8 mouse cellular contexts compared by ENCODE assay signal in genomic region chr4:116627722-116628662, GRCm38 (mm10). TPM values are rescaled to one million over a fixed set of nuclear protein-coding genes. Genes with fewer than 3 reads are reported as not detected.
A peak's percentile ranks its signal among the peaks of the same experiment; 100 is the strongest.
DNase-seq lines count a peak whose midpoint lies in the region; ATAC-seq and TF ChIP-seq lines count a peak whose summit lies in the region.

Nasp (minus strand) TSS chr4:116627941.

- TF ChIP-seq CTCF in brain, embryonic 14.5 days (IDR thresholded peaks at IDR 0.05; ENCODE audit: borderline replicate concordance, extremely low read depth, insufficient read depth, insufficient read length): no peak
- TF ChIP-seq CTCF in kidney, postnatal 0 days (IDR thresholded peaks at IDR 0.05; ENCODE audit: low read depth): no peak

- peak within 1 kb of the TSS; percentile 99 for H3K27ac ChIP-seq in heart, embryonic 12.5 days (ENCODE audit: poor library complexity, severe bottlenecking)
- H3K27ac ChIP-seq in kidney, postnatal 0 days: peak within 1 kb of the TSS; percentile 96
- H3K27ac ChIP-seq in liver, embryonic 11.5 days (ENCODE audit: low read depth, low read length): peak within 1 kb of the TSS; percentile 94
- peak within 1 kb of the TSS; percentile 98 for H3K27ac ChIP-seq in stomach, embryonic 14.5 days (ENCODE audit: low read length)

- TF ChIP-seq POLR2A in brain, embryonic 14.5 days (IDR thresholded peaks at IDR 0.05; ENCODE audit: borderline replicate concordance, extremely low read depth, insufficient read depth, insufficient read length, poor library complexity, severe bottlenecking): no peak

- peaks cover 25% of the 10 kb centered on the region for H3K36me3 ChIP-seq in erythroblast, embryonic 14.5 days (ENCODE audit: control insufficient read depth)
- peaks cover 21% of the 10 kb centered on the region for H3K36me3 ChIP-seq in heart, embryonic 12.5 days
- no peaks in the 10 kb centered on the region for H3K36me3 ChIP-seq in kidney, postnatal 0 days (ENCODE audit: insufficient read depth, low read length)
- no peaks in the 10 kb centered on the region; the same call in 1 of the 2 replicates for H3K36me3 ChIP-seq in liver, embryonic 11.5 days (ENCODE audit: control insufficient read depth, insufficient read depth, low read length)
- H3K36me3 ChIP-seq in stomach, embryonic 14.5 days (ENCODE audit: control insufficient read depth, insufficient read depth, low read length): peaks cover 4% of the 10 kb centered on the region; the same call in 1 of the 2 replicates

- H3K4me3 ChIP-seq in erythroblast, embryonic 14.5 days (replicated peaks): peak within 1 kb of the TSS; percentile 79
- peak within 1 kb of the TSS; percentile 99 for H3K4me3 ChIP-seq in heart, embryonic 12.5 days
- H3K4me3 ChIP-seq in kidney, postnatal 0 days (replicated peaks; ENCODE audit: low read depth, low read length): peak within 1 kb of the TSS; percentile 99
- H3K4me3 ChIP-seq in liver, embryonic 11.5 days (ENCODE audit: low read depth, low read length): peak within 1 kb of the TSS; percentile 91
- H3K4me3 ChIP-seq in stomach, embryonic 14.5 days (ENCODE audit: low read depth, low read length): peak within 1 kb of the TSS; percentile 100

- H3K4me1 ChIP-seq in erythroblast, embryonic 14.5 days (ENCODE audit: control insufficient read depth): peaks cover 34% of the 10 kb centered on the region
- peaks cover 14% of the 10 kb centered on the region for H3K4me1 ChIP-seq in heart, embryonic 12.5 days (replicated peaks)
- 0 out of 2 replicates have a peak, but pooled peaks cover 5% of the 10 kb centered on the region for H3K4me1 ChIP-seq in kidney, postnatal 0 days (replicated peaks; ENCODE audit: insufficient read depth, low read length)
- no peaks in the 10 kb centered on the region; the same call in 1 of the 2 replicates for H3K4me1 ChIP-seq in liver, embryonic 11.5 days (replicated peaks; ENCODE audit: control insufficient read depth, insufficient read depth, low read length)
- peaks cover 12% of the 10 kb centered on the region for H3K4me1 ChIP-seq in stomach, embryonic 14.5 days (ENCODE audit: control insufficient read depth, insufficient read depth, low read length)

- peak within 1 kb of the TSS; percentile 88 for H3K4me2 ChIP-seq in heart, embryonic 12.5 days
- H3K4me2 ChIP-seq in kidney, postnatal 0 days (ENCODE audit: low read length): peak within 1 kb of the TSS; percentile 67
- H3K4me2 ChIP-seq in liver, embryonic 11.5 days: peak within 1 kb of the TSS; percentile 85
- peak within 1 kb of the TSS; percentile 67 for H3K4me2 ChIP-seq in stomach, embryonic 14.5 days (replicated peaks; ENCODE audit: low read depth, low read length)

- peak within 1 kb of the TSS; percentile 98 for H3K9ac ChIP-seq in heart, embryonic 12.5 days
- peak within 1 kb of the TSS; percentile 91 for H3K9ac ChIP-seq in kidney, postnatal 0 days (ENCODE audit: low read depth, low read length)
- peak within 1 kb of the TSS; percentile 97 for H3K9ac ChIP-seq in liver, embryonic 11.5 days (ENCODE audit: low read depth, low read length)
- peak within 1 kb of the TSS; percentile 93 for H3K9ac ChIP-seq in stomach, embryonic 14.5 days (replicated peaks; ENCODE audit: low read depth, low read length)

- 7% methylated on average over 23 of the region's 23 CpGs for WGBS in heart, embryonic 12.5 days
- 6% methylated on average over 23 of the region's 23 CpGs for WGBS in kidney, postnatal 0 days
- 8% methylated on average over 23 of the region's 23 CpGs for WGBS in liver, embryonic 11.5 days
- WGBS in stomach, embryonic 14.5 days: 7% methylated on average over 23 of the region's 23 CpGs

- no peaks in the 10 kb centered on the region for H3K9me3 ChIP-seq in erythroblast, embryonic 14.5 days (ENCODE audit: control insufficient read depth, low read length)
- no peaks in the 10 kb centered on the region for H3K9me3 ChIP-seq in heart, embryonic 12.5 days (replicated peaks)
- H3K9me3 ChIP-seq in kidney, postnatal 0 days (replicated peaks; ENCODE audit: low read length): no peaks in the 10 kb centered on the region
- no peaks in the 10 kb centered on the region for H3K9me3 ChIP-seq in liver, embryonic 11.5 days (ENCODE audit: control insufficient read depth, low read length)
- no peaks in the 10 kb centered on the region for H3K9me3 ChIP-seq in stomach, embryonic 14.5 days (ENCODE audit: control insufficient read depth, low read depth, low read length)

- DNase-seq in CD4-positive helper T cell, adult 2 months (ENCODE audit: low read depth, low spot score): peak; percentile 90
- peak; percentile 95 for DNase-seq in brain, embryonic 14.5 days (ENCODE audit: low read depth)
- peak; percentile 97 for DNase-seq in kidney, postnatal 0 days (ENCODE audit: low spot score)
- peak; percentile 79 for DNase-seq in liver, embryonic 11.5 days (ENCODE audit: low spot score)
- peak; percentile 94 for DNase-seq in naive thymus-derived CD4-positive, alpha-beta T cell, adult 2 months (ENCODE audit: low read depth)

- H3K27me3 ChIP-seq in erythroblast, embryonic 14.5 days (ENCODE audit: control insufficient read depth): no peaks in the 10 kb centered on the region
- no peaks in the 10 kb centered on the region for H3K27me3 ChIP-seq in heart, embryonic 12.5 days (replicated peaks)
- no peaks in the 10 kb centered on the region for H3K27me3 ChIP-seq in kidney, postnatal 0 days (ENCODE audit: insufficient read depth, low read length)
- no peaks in the 10 kb centered on the region for H3K27me3 ChIP-seq in liver, embryonic 11.5 days (replicated peaks; ENCODE audit: control insufficient read depth, insufficient read depth, low read length)
- no peaks in the 10 kb centered on the region for H3K27me3 ChIP-seq in stomach, embryonic 14.5 days (ENCODE audit: control insufficient read depth, insufficient read depth, low read length)

- peak; percentile 88 for ATAC-seq in heart, embryonic 12.5 days (ENCODE audit: insufficient number of reproducible peaks, low FRiP score)
- ATAC-seq in kidney, postnatal 0 days (replicated peaks; ENCODE audit: low FRiP score, low read depth): peak; percentile 89
- ATAC-seq in liver, embryonic 11.5 days (replicated peaks; ENCODE audit: low FRiP score): peak; percentile 83
- ATAC-seq in stomach, embryonic 14.5 days (ENCODE audit: insufficient number of reproducible peaks, insufficient read depth, low FRiP score, low read depth): peak; percentile 89

RNA-seq across cellular contexts. Expression of gene Nasp, which starts in this region (rescaled TPM):
- polyA plus RNA-seq in brain, embryonic 14.5 days (2012; rRNA removed): 94.4 and 113 TPM in 2 replicates
- polyA plus RNA-seq in erythroblast, embryonic 14.5 days (2012): 1.6 and 1.8 TPM in 2 replicates
- polyA plus RNA-seq in heart, embryonic 12.5 days (2016; fragmentation: Nextera tagmentation; extraction: Ambion mirVana): 116 and 121 TPM in 2 replicates
- 82.7 and 89.6 TPM in 2 replicates for polyA plus RNA-seq in kidney, postnatal 0 days (2015; fragmentation: Nextera tagmentation; extraction: Ambion mirVana)
- 185 and 187 TPM in 2 replicates for polyA plus RNA-seq in liver, embryonic 11.5 days (2014; fragmentation: Nextera tagmentation; extraction: Ambion mirVana)
- 150 and 162 TPM in 2 replicates for polyA plus RNA-seq in stomach, embryonic 14.5 days (2014; fragmentation: Nextera tagmentation; extraction: Ambion mirVana)

Comparison
In these comparisons a context has a peak if more than half of its experiments do, and no peak if none do; other contexts are left out.
1. Peak in every context shown above with its lines: DNase-seq, ATAC-seq, H3K4me3 ChIP-seq and H3K27ac ChIP-seq.
2. RNA of gene Nasp (polyA plus RNA-seq): 185 to 187 TPM in liver, embryonic 11.5 days, 150 to 162 TPM in stomach, embryonic 14.5 days, 116 to 121 TPM in heart, embryonic 12.5 days, 94.4 to 113 TPM in brain, embryonic 14.5 days and 82.7 to 89.6 TPM in kidney, postnatal 0 days; 1.6 to 1.8 TPM in erythroblast, embryonic 14.5 days; every median in the first group is over 10 times any median in the second.